Comparison of ENCODE assay signal across 9 mouse cellular contexts in genomic region chr2:72529358-72530319, GRCm38 (mm10). TPM values are rescaled to one million over a fixed set of nuclear protein-coding genes. Genes with fewer than 3 reads are reported as not detected.
DNase-seq lines count a peak whose midpoint lies in the region; ATAC-seq and TF ChIP-seq lines count a peak whose summit lies in the region.
"Had no signal": no experiment of that assay in that cellular context is flagged by ENCODE, and none has a peak within 500 bp of the region (broad histone marks: within the 10 kb centered on the region; RNA-seq: fewer than 3 reads in every experiment).

No protein-coding gene starts in this region.

- no peak for TF ChIP-seq POLR2A in lung, adult 2 months (IDR thresholded peaks at IDR 0.05; ENCODE audit: borderline replicate concordance, extremely low read depth, low read depth, low read length)

- no peak for TF ChIP-seq CTCF in lung, adult 2 months (IDR thresholded peaks at IDR 0.05; ENCODE audit: insufficient read depth, low read length)

- H3K9me3 ChIP-seq in limb, embryonic 12.5 days = no peaks in the 10 kb centered on the region
- no peaks in the 10 kb centered on the region for H3K9me3 ChIP-seq in limb, embryonic 10.5 days (replicated peaks)
- no peaks in the 10 kb centered on the region for H3K9me3 ChIP-seq in embryonic facial prominence, embryonic 10.5 days
- H3K9me3 ChIP-seq in midbrain, embryonic 16.5 days (replicated peaks; ENCODE audit: control insufficient read depth, low read length, poor library complexity, severe bottlenecking) = no peaks in the 10 kb centered on the region
- H3K9me3 ChIP-seq: heart, embryonic 15.5 days had no signal

- H3K27ac ChIP-seq in limb, embryonic 12.5 days = no peak overlapping the region
- H3K27ac ChIP-seq in limb, embryonic 10.5 days = no peak overlapping the region
- H3K27ac ChIP-seq in embryonic facial prominence, embryonic 10.5 days (replicated peaks) = peak overlapping the region; percentile 62
- H3K27ac ChIP-seq in midbrain, embryonic 16.5 days (ENCODE audit: low read length) = peak overlapping the region; percentile 19; the same call in 1 of the 2 replicates
- H3K27ac ChIP-seq: heart, embryonic 15.5 days had no signal

- H3K4me2 ChIP-seq in limb, embryonic 12.5 days = peak overlapping the region; percentile 14; the same call in 1 of the 2 replicates
- peak overlapping the region; percentile 58 for H3K4me2 ChIP-seq in midbrain, embryonic 16.5 days (ENCODE audit: low read length)
- H3K4me2 ChIP-seq: heart, embryonic 15.5 days had no signal

- no peaks in the 10 kb centered on the region for H3K36me3 ChIP-seq in limb, embryonic 12.5 days
- no peaks in the 10 kb centered on the region for H3K36me3 ChIP-seq in limb, embryonic 10.5 days
- no peaks in the 10 kb centered on the region for H3K36me3 ChIP-seq in embryonic facial prominence, embryonic 10.5 days (replicated peaks)
- no peaks in the 10 kb centered on the region for H3K36me3 ChIP-seq in midbrain, embryonic 16.5 days (ENCODE audit: control insufficient read depth, insufficient read depth, low read length)
- H3K36me3 ChIP-seq: heart, embryonic 15.5 days had no signal

- no peak for DNase-seq in limb, embryonic 10.5 days (ENCODE audit: low spot score)
- peak; percentile 42 for DNase-seq in embryonic facial prominence, embryonic 10.5 days (ENCODE audit: low spot score)
- DNase-seq in layer of hippocampus, adult 18-20 months (ENCODE audit: low spot score in 2 of 2) = peak; percentile 54 to 75
- DNase-seq in urinary bladder, postnatal 36 days (ENCODE audit: low spot score in 2 of 2) = no peak
- no peak for DNase-seq in lung, adult 2 months
- DNase-seq in spleen, postnatal 10 days (ENCODE audit: low spot score in 2 of 2) = no peak

- no peak overlapping the region for H3K9ac ChIP-seq in limb, embryonic 12.5 days (replicated peaks)
- H3K9ac ChIP-seq in midbrain, embryonic 16.5 days (ENCODE audit: low read depth, low read length) = peak overlapping the region; percentile 42
- H3K9ac ChIP-seq: heart, embryonic 15.5 days had no signal

- H3K4me3 ChIP-seq in limb, embryonic 12.5 days (replicated peaks) = no peak overlapping the region
- H3K4me3 ChIP-seq in limb, embryonic 10.5 days = no peak overlapping the region
- H3K4me3 ChIP-seq in embryonic facial prominence, embryonic 10.5 days = peak overlapping the region; percentile 43
- H3K4me3 ChIP-seq in midbrain, embryonic 16.5 days (ENCODE audit: low read depth, low read length) = peak overlapping the region; percentile 31
- no peak overlapping the region for H3K4me3 ChIP-seq in lung, adult 2 months (replicated peaks; ENCODE audit: extremely low read depth, low read depth, low read length)
- H3K4me3 ChIP-seq: heart, embryonic 15.5 days had no signal

- H3K4me1 ChIP-seq in limb, embryonic 12.5 days (replicated peaks) = peaks cover 10% of the 10 kb centered on the region
- peaks cover 12% of the 10 kb centered on the region for H3K4me1 ChIP-seq in limb, embryonic 10.5 days
- H3K4me1 ChIP-seq in embryonic facial prominence, embryonic 10.5 days = peaks cover 11% of the 10 kb centered on the region
- peaks cover 6% of the 10 kb centered on the region; the same call in 1 of the 2 replicates for H3K4me1 ChIP-seq in midbrain, embryonic 16.5 days (ENCODE audit: control insufficient read depth, insufficient read depth, low read length)
- no peaks in the 10 kb centered on the region for H3K4me1 ChIP-seq in lung, adult 2 months (ENCODE audit: control insufficient read depth, insufficient read depth, low read length)
- H3K4me1 ChIP-seq: heart, embryonic 15.5 days had no signal

- no peak for ATAC-seq in limb, embryonic 12.5 days (ENCODE audit: insufficient number of reproducible peaks, insufficient read depth, low FRiP score, low TSS enrichment, low read depth)
- ATAC-seq in midbrain, embryonic 16.5 days = peak; percentile 51; the same call in 1 of the 2 replicates

- WGBS in limb, embryonic 12.5 days = 55% methylated on average over 25 of the region's 25 CpGs
- 57% methylated on average over 25 of the region's 25 CpGs for WGBS in limb, embryonic 10.5 days
- WGBS in embryonic facial prominence, embryonic 10.5 days = 32% methylated on average over 25 of the region's 25 CpGs
- 8% methylated on average over 25 of the region's 25 CpGs for WGBS in midbrain, embryonic 16.5 days
- 51% methylated on average over 25 of the region's 25 CpGs for WGBS in lung, adult 2 months

- H3K27me3 ChIP-seq in limb, embryonic 12.5 days = no peaks in the 10 kb centered on the region
- H3K27me3 ChIP-seq in limb, embryonic 10.5 days (ENCODE audit: low read depth, poor library complexity, severe bottlenecking) = no peaks in the 10 kb centered on the region
- peaks cover 69% of the 10 kb centered on the region for H3K27me3 ChIP-seq in embryonic facial prominence, embryonic 10.5 days (replicated peaks; ENCODE audit: low read depth, poor library complexity, severe bottlenecking)
- peaks cover 13% of the 10 kb centered on the region for H3K27me3 ChIP-seq in midbrain, embryonic 16.5 days (ENCODE audit: control insufficient read depth, insufficient read depth, low read depth, low read length)

RNA-seq across cellular contexts. Expression of gene Cdca7, which starts 53.7 kb away (rescaled TPM):
- polyA plus RNA-seq in limb, embryonic 12.5 days (2016; fragmentation: Nextera tagmentation; extraction: Ambion mirVana) = 242 and 246 TPM in 2 replicates
- 290 and 298 TPM in 2 replicates for polyA plus RNA-seq in limb, embryonic 10.5 days (2016; fragmentation: Nextera tagmentation; extraction: Ambion mirVana)
- polyA plus RNA-seq in embryonic facial prominence, embryonic 10.5 days (2016; fragmentation: Nextera tagmentation; extraction: Ambion mirVana) = 252 and 257 TPM in 2 replicates
- 1 to 10 TPM; 4.7 to 5.0 TPM for total RNA-seq in layer of hippocampus, adult 18-20 months (2021)
- 14.2 and 21.5 TPM in 2 replicates for polyA plus RNA-seq in midbrain, embryonic 16.5 days (2015; fragmentation: Nextera tagmentation; extraction: Ambion mirVana)
- 6.1 and 8.1 TPM in 2 replicates for polyA plus RNA-seq in lung, adult 2 months (2012; rRNA removed)

Comparison
In these comparisons a context has a peak if more than half of its experiments do, and no peak if none do; other contexts are left out.
1. H3K27ac ChIP-seq: peak in embryonic facial prominence, embryonic 10.5 days (single experiment) and midbrain, embryonic 16.5 days (single experiment); none in limb, embryonic 12.5 days (single experiment) and limb, embryonic 10.5 days (single experiment).
2. H3K4me3 ChIP-seq: peak in embryonic facial prominence, embryonic 10.5 days (single experiment) and midbrain, embryonic 16.5 days (single experiment); none in limb, embryonic 12.5 days (single experiment), limb, embryonic 10.5 days (single experiment) and lung, adult 2 months (single experiment).
3. DNase-seq: peak in embryonic facial prominence, embryonic 10.5 days (single experiment) and layer of hippocampus, adult 18-20 months (2 of 2); none in limb, embryonic 10.5 days (single experiment), urinary bladder, postnatal 36 days (0 of 2), lung, adult 2 months (single experiment) and spleen, postnatal 10 days (0 of 2).
4. RNA of gene Cdca7, which starts 53.7 kb away (polyA plus RNA-seq): 290 to 298 TPM in limb, embryonic 10.5 days, 252 to 257 TPM in embryonic facial prominence, embryonic 10.5 days and 242 to 246 TPM in limb, embryonic 12.5 days; 14.2 to 21.5 TPM in midbrain, embryonic 16.5 days and 6.1 to 8.1 TPM in lung, adult 2 months; every median in the first group is over 10 times any median in the second.